Mouse (Mus musculus): ENCODE data around the gene Kremen1.

- TF ChIP-seq CTCF (IDR thresholded peaks at IDR 0.05; ENCODE audit: borderline replicate concordance, insufficient read depth, low read length) (no peak), POLR2A (IDR thresholded peaks at IDR 0.05; ENCODE audit: low read depth, low read length) (no peak)
Observed at GRCm38 (mm10) chr11:5188170-5188569, 73.2 kb downstream of the Kremen1 start.

Data from embryonic fibroblast, embryonic 13.5 days (primary cell).